Mouse (Mus musculus) thymus, postnatal 4 days (tissue): Measurements from ENCODE around the gene Rtn4rl2.
"Not testable (repeated sequence)": the region's sequence is repeated elsewhere in the genome, so short reads cannot be mapped to it uniquely, and the experiment has no call there.

Experiments used
- DNase-seq: peaks from one replicate; pipeline ENCODE4 v3.0.0; 2021

Rtn4rl2 gene

GRCm38 (mm10) chr2:84886234-84886731 is at the start of gene Rtn4rl2:
Rtn4rl2 (minus strand) TSS chr2:84886710.
- peak; percentile 28 for DNase-seq

GRCm38 (mm10) chr2:84935065-84935464 is 48.6 kb upstream of the Rtn4rl2 start:
- no peak for DNase-seq

- DNase-seq = no peak
These were observed 48.1 kb upstream of the Rtn4rl2 start for GRCm38 (mm10) chr2:84934649-84935007.

- DNase-seq = no peak
These were observed 47.6 kb upstream of the Rtn4rl2 start for GRCm38 (mm10) chr2:84933992-84934648.

GRCm38 (mm10) chr2:84930186-84930585 is 43.7 kb upstream of the Rtn4rl2 start:
- DNase-seq = no peak

GRCm38 (mm10) chr2:84919601-84920108 is 33.1 kb upstream of the Rtn4rl2 start:
- DNase-seq = no peak

- DNase-seq = no peak
These were observed 31.7 kb upstream of the Rtn4rl2 start for GRCm38 (mm10) chr2:84918188-84918587.

- DNase-seq = no peak
These were observed 30.2 kb upstream of the Rtn4rl2 start for GRCm38 (mm10) chr2:84916548-84917320.

GRCm38 (mm10) chr2:84915330-84915729 is 28.8 kb upstream of the Rtn4rl2 start:
- DNase-seq = no peak

- no peak for DNase-seq
These were observed 27.4 kb upstream of the Rtn4rl2 start for GRCm38 (mm10) chr2:84913881-84914280.

- DNase-seq = no peak
These were observed 26.2 kb upstream of the Rtn4rl2 start for GRCm38 (mm10) chr2:84912722-84913121.

GRCm38 (mm10) chr2:84896686-84897085 is 10.2 kb upstream of the Rtn4rl2 start:
- not testable (repeated sequence) for DNase-seq

GRCm38 (mm10) chr2:84895495-84896198 is 9.1 kb upstream of the Rtn4rl2 start:
- no peak for DNase-seq

- no peak for DNase-seq
These were observed 6.8 kb upstream of the Rtn4rl2 start for GRCm38 (mm10) chr2:84893359-84893758.

GRCm38 (mm10) chr2:84890045-84890340 is 3.5 kb upstream of the Rtn4rl2 start:
- peak; percentile 83 for DNase-seq

- no peak for DNase-seq
These were observed 3.0 kb upstream of the Rtn4rl2 start for GRCm38 (mm10) chr2:84889316-84890044.

- peak; percentile 85 for DNase-seq
These were observed 2.3 kb upstream of the Rtn4rl2 start for GRCm38 (mm10) chr2:84888657-84889315.

GRCm38 (mm10) chr2:84887411-84888271 is 1.1 kb upstream of the Rtn4rl2 start:
- peak; percentile 63 for DNase-seq

- DNase-seq = peak; percentile 29
These were observed 341 bp upstream of the Rtn4rl2 start for GRCm38 (mm10) chr2:84886821-84887281.

- DNase-seq = no peak
These were observed 1.1 kb downstream of the Rtn4rl2 start for GRCm38 (mm10) chr2:84885084-84886055.
